Mouse (Mus musculus) thymus, adult 2 months (tissue): Measurements from ENCODE around the gene Tbc1d2b.

Source experiments
- CTCF ChIP-seq: fragments of 200-500 bp; IDR thresholded peaks from 2 replicates; pipeline ENCODE4 v1.5.1; 2012; ENCODE audit warnings: mild to moderate bottlenecking, control low read depth, low read length, moderate library complexity, borderline replicate concordance; ENCODE audit not compliant: control insufficient read depth, poor library complexity, insufficient read depth; ENCODE audit errors: extremely low read depth
- POLR2A ChIP-seq: fragments of 200-500 bp; IDR thresholded peaks from 2 replicates; pipeline ENCODE4 v1.6.1; 2012; ENCODE audit warnings: mild to moderate bottlenecking, low read length, control low read depth, moderate library complexity; ENCODE audit not compliant: control insufficient read depth, poor library complexity, insufficient read depth; ENCODE audit errors: extremely low read depth

DNA sequence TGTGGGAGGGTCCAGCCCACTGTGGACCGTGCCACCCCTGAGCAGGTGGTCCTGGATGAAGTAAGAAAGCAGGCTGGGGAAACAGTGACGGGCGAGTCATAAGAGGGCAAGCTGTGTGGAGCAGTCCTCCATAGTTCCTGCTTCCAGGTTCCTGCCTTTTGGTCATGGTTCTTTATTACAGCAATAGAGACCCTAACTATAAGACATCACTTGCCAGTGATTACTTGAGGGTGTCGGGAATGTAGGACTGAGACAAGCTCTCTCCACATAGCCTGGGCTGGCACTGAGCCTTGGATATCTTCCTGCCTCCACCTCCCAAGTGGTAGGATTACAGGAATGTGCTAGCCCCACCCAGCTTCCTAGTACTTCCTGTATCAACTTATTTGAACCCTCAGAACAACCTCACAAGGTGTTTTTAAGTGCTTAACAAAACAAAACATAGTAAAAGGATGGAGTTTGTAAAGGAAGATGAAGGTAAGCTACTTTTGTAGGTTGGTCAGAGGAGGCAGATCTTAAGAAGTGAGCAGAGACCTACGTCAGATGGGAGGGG is 1.0 kb upstream of the Tbc1d2b start:
- TF ChIP-seq CTCF (no peak), POLR2A (no peak)
